Mouse (Mus musculus) ovary, postnatal 36 days (tissue): ENCODE measurements at regions not wholly inside any gene's neighbourhood (a gene's known extent, or its start where the extent isn't known, plus 50 kb on each side); places are given as distances from the start of the nearest gene placed in this dataset.
"Not testable (repeated sequence)": the region's sequence is repeated elsewhere in the genome, so short reads cannot be mapped to it uniquely, and the experiment has no call there.

Experiments used
- DNase-seq: peaks from one replicate; pipeline ENCODE4 v3.0.0; 2022; ENCODE audit warnings: low spot score, mixed read lengths

GRCm38 (mm10) chr1:193537616-193538015 is 167.5 kb upstream of the Camk1g start:
- DNase-seq: no peak

- no peak for DNase-seq
Observed at GRCm38 (mm10) chr1:193536552-193536951, 166.5 kb upstream of the Camk1g start.

GRCm38 (mm10) chr1:193534449-193534848 is 164.4 kb upstream of the Camk1g start:
- no peak for DNase-seq

DNA sequence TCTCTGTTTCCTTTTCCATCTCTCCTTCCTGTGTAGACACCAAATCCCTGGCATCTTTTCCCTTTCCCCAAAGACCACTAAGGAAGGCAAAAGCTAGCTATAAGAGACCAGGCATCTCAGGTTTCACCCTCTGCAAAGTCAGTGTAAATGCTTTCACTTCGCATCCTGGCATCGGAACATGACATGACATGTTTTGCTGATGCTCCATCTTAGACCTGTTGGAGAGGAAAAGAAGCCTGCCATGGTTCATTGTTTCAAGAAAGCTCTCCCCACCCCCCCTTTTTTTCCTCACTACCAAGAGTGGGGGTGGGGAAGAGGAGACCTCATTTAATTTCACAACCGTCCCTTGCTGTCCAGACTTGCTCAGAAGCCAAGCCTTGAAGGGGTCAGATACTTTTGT is 156.4 kb upstream of the Camk1g start:
- DNase-seq: no peak

GRCm38 (mm10) chr1:193522007-193522406 is 151.9 kb upstream of the Camk1g start:
- no peak for DNase-seq

- no peak for DNase-seq
Observed at GRCm38 (mm10) chr1:193518840-193519239, 148.7 kb upstream of the Camk1g start.

DNA sequence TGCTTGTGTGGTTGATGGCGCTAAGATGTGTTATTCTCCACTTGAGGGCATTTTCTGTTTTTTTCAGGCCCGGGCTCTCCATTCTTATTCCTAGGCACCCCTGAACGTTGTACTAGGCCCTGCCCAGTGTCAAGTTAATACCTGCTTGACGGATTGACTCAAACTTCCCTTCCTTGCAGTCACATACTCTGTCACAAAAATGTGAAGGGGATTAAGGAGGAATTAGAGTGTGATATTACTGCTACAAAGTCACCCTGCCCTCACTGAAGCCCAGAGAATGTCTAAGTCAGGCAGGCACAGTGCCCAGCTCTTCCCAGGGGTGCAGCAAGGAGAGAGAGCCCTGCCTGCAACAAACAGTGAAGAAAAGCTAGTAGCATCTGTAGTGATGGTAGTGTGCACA is 147.9 kb upstream of the Camk1g start:
- DNase-seq: no peak

- DNase-seq: no peak
Observed at GRCm38 (mm10) chr1:193517293-193517692, 147.2 kb upstream of the Camk1g start.

GRCm38 (mm10) chr1:193516395-193516794 is 146.3 kb upstream of the Camk1g start:
- no peak for DNase-seq

- DNase-seq: no peak
Observed at GRCm38 (mm10) chr1:193513929-193514710, 144.0 kb upstream of the Camk1g start.

DNA sequence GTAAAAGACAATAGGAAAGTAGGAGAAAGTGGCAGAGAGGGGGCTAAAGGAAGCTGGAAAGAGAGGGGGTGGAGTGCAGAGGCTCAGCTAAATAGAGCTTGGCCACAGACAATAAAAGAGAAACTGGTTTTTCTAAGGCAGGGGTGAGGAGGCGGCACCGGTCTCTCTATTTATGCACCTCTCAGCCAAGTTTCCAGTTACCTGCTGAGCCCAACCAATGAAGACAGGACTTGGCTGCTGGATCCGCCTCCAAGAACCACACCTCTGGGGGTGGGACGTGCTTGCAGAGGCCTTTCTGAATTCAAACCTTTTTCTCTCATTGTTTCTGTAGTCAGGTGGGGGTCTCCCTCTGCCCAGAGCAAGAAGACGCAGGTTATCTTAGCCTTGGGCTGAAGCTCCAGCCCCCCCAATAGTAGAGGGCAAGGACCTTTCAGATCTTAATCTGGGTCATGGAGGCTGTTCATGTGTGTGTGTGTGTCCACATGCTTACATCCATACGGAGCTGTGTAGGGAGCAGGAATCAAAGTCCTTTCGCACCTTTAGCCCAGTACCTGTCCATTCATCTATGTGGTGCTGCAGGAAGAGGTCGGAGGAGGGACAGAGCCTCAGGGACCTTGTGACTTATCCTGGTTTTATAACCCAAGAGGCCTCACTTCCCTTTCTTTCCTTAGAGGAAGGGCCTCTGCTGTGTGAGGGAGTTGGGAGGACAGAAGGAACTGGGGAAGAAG is 140.1 kb upstream of the Camk1g start:
- peak; percentile 14 for DNase-seq

- no peak for DNase-seq
Observed at GRCm38 (mm10) chr1:193508271-193508670, 138.2 kb upstream of the Camk1g start.

- no peak for DNase-seq
Observed at GRCm38 (mm10) chr1:193506991-193507390, 136.9 kb upstream of the Camk1g start.

DNA sequence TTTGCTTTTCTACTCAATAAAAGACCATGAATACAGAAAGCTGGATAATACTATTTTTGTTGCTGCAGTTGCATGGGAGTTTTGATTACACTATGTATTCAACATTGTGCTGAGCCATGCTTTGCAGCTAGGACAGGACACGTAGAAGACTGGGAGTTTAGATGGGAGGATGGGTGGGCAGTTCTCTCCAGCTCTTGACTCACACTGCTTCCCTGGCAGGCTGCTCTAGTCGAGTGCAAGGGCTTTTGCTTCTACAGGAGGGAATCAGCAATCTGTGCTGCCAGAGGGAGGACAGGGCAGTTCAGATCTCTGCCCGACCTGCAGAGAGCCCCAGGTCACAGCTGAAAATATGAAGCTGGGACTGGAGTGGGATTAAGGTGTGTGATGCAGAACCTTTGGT is 135.3 kb upstream of the Camk1g start:
- no peak for DNase-seq

- no peak for DNase-seq
Observed at GRCm38 (mm10) chr1:193504611-193505010, 134.5 kb upstream of the Camk1g start.

DNA sequence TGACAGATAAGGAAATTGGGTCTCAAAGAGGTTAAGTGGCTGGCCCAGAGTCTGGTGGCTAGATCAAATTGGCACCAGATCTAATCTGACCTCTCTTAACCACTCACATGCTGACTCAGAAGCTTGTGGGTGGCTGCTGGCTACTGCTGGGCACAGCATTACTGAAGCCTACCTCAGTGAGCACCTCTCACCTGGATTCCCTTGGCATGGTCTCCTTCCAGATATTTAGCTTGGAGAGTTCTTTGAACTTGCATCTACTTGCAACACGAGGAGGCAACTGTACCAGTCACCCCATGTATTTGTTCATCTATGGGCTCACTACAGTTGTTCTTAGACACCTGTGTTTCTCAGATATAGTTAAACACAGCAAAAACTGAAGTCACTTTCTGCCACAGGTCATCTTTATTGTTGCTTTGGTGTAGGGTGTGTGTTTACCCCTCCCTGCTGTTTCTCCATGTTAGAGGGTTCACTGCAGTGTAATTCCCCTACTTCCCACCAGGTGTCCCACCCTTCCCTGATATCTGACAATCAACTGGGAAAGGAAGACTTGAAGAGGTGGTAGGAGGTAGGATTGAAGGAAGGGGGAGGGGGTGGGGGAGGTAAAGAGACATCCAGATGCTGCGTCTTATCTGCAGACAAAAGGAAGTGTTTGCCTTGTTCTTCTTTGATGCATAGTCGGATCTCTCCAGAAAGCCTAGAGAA is 133.7 kb upstream of the Camk1g start:
- peak; percentile 25 for DNase-seq

- no peak for DNase-seq
Observed at GRCm38 (mm10) chr1:193496265-193497183, 126.4 kb upstream of the Camk1g start.

DNA sequence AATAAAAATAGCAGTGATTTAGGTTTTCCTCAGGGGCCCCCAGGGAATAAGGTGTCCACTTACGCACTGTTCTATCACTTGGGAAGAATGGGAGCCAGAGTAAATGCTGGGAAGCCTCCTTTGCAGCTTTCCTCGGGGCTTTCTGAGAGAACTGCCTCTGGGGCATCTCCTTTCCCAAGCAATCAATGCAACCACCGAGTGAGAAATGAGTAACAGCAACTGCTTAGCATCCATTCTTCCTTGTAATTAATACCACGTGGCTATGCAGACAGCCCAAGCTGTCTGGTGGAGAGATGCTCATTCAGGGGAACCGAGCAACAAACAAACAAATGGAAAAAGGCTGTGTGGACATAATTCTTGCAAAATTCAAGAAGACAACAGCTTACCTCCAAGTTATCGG is 117.9 kb upstream of the Camk1g start:
- no peak for DNase-seq

DNA sequence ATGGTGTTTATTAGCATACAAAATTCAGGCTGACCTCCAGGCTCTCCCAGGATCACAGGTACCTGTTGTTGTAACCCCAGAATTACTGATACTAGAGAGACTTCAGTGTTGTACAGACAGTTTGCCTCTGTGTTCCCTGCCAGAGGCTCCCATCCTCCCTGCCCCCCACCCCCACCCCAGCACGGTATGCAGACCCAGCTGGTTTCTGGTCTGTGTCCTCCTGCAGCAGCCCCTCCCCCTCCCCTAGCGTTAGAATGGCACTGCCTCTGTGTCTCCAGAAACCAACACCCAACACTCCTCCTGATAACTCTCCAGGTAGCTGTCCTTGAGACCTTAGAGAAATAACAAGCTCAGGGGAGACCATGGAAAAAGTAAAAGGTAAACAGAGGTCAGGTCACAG is 116.6 kb upstream of the Camk1g start:
- DNase-seq: not testable (repeated sequence)

DNA sequence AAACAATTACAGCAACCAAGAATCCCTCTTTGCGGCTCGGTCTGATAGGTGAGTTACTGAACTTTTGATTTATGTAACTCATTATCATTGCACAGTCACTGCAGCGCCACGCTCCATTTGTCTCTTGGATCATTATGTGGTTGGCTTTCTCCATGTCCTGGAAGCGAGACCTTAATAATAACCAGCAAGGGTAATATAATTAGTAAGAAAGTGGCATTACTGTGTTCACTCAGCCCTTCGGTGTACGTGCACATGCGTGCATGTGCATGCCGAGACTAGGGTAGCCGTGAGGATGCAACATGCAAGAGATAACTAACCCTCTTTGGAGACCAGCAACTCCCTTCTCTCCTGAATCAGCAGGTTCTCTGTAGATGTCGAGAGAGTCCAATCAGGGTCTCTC is 114.9 kb upstream of the Camk1g start:
- no peak for DNase-seq

DNA sequence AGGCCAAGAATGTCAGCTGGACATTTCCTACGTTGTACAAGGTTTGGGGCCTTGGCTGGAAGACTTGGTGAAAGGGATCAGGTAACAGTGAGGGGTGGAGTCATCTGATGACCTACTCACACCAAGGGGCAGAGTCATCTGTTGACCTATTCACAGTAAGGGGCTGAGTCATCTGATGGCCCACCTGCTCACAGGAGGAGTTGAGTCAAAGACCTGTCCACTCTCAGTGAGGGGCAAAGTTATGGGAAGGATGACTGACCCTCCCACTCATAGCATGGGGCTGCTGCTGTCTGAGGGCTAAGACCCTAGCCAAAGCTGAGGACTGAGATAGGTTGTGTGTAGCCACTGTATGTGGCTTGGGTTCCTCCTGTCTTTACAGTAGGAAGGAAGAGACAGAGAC is 107.2 kb upstream of the Camk1g start:
- DNase-seq: no peak

- DNase-seq: no peak
Observed at GRCm38 (mm10) chr1:193476805-193477204, 106.7 kb upstream of the Camk1g start.
